Mouse (Mus musculus) liver, embryonic 13.5 days (tissue): ENCODE measurements around the gene Cep152. TPM values are rescaled to one million over a fixed set of nuclear protein-coding genes. Genes with fewer than 3 reads are reported as not detected.

Source experiments
- ATAC-seq: fragments of 200-750 bp; cut with Nextera tagmentation; 2 replicates; pipeline ENCODE4 v1.8.0; 2017; ENCODE audit warnings: low read depth, mild to moderate bottlenecking, moderate number of reproducible peaks, moderate library complexity
- DNase-seq: peaks from one replicate; pipeline ENCODE4 v3.0.0; 2022
- H3K27ac ChIP-seq: fragments of 300-500 bp; sonication (generic); 2 replicates; pipeline ENCODE4 v1.5.1; 2015; ENCODE audit warnings: moderate library complexity, mild to moderate bottlenecking, inconsistent platforms
- H3K27me3 ChIP-seq: fragments of 300-500 bp; sonication (generic); 2 replicates; pipeline ENCODE4 v1.6.1; 2015; ENCODE audit warnings: mild to moderate bottlenecking, inconsistent platforms
- H3K36me3 ChIP-seq: fragments of 300-500 bp; sonication (generic); 2 replicates; pipeline ENCODE4 v1.6.1; 2015; ENCODE audit warnings: mild to moderate bottlenecking, inconsistent platforms
- H3K4me1 ChIP-seq: fragments of 300-500 bp; sonication (generic); replicated peaks from 2 replicates; pipeline ENCODE4 v1.6.1; 2015; ENCODE audit warnings: inconsistent platforms
- H3K4me2 ChIP-seq: fragments of 300-500 bp; sonication (generic); 2 replicates; pipeline ENCODE4 v1.6.1; 2015; ENCODE audit warnings: inconsistent platforms, mild to moderate bottlenecking, moderate library complexity
- H3K4me3 ChIP-seq: fragments of 300-500 bp; sonication (generic); replicated peaks from 2 replicates; pipeline ENCODE4 v1.5.1; 2015; ENCODE audit warnings: mild to moderate bottlenecking, inconsistent platforms
- H3K9ac ChIP-seq: fragments of 300-500 bp; sonication (generic); 2 replicates; pipeline ENCODE4 v1.6.1; 2015; ENCODE audit warnings: mild to moderate bottlenecking, inconsistent platforms
- H3K9me3 ChIP-seq: fragments of 300-500 bp; sonication (generic); replicated peaks from 2 replicates; pipeline ENCODE4 v1.6.1; 2016; ENCODE audit warnings: inconsistent platforms
- WGBS: fragments of 180-500 bp; shearing (Covaris S2); methylation state at CpG from one replicate; pipeline ENCODE4 v1.1.7; 2015; ENCODE audit not compliant: insufficient replicate concordance; 5-methylcytosine and 5-hydroxymethylcytosine counted together
- polyA plus RNA-seq: library from polyadenylated mRNA; unstranded; fragments of >200 nt; fragmentation: Nextera tagmentation; extraction: Ambion mirVana; gene quantifications from 2 replicates; pipeline ENCODE4 v1.2.1, GENCODE M21; 2015

Cep152 gene
- polyA plus RNA-seq, 1 experiment from 2014 or later, result 4.1 TPM

- Histone ChIP-seq H3K36me3 (peaks cover 27% of the 10 kb centered on the region), H3K27ac (peak overlapping the region; percentile 83), H3K27me3 (no peaks in the 10 kb centered on the region), H3K9ac (peak overlapping the region; percentile 92), H3K4me2 (peak overlapping the region; percentile 83), H3K4me3 (peak overlapping the region; percentile 84), H3K9me3 (no peaks in the 10 kb centered on the region), H3K4me1 (peaks cover 37% of the 10 kb centered on the region)
- ATAC-seq (no peak), DNase-seq (no peak)
- WGBS, result 6% methylated on average over 9 of the region's 9 CpGs
Measured at GRCm38 (mm10) chr2:125624127-125624685, 707 bp downstream of the Cep152 start.

GRCm38 (mm10) chr2:125623211-125623610 is 1.7 kb downstream of the Cep152 start:
- DNase-seq (peak; percentile 14), ATAC-seq (no peak)
- Histone ChIP-seq H3K9ac (peak overlapping the region; percentile 92), H3K36me3 (peaks cover 35% of the 10 kb centered on the region), H3K4me3 (peak overlapping the region; percentile 84), H3K27me3 (no peaks in the 10 kb centered on the region), H3K4me1 (peaks cover 37% of the 10 kb centered on the region), H3K27ac (no peak overlapping the region), H3K4me2 (peak overlapping the region; percentile 83), H3K9me3 (no peaks in the 10 kb centered on the region)
- 77% methylated on average over 15 of the region's 15 CpGs for WGBS

GRCm38 (mm10) chr2:125620213-125620907 is 4.6 kb downstream of the Cep152 start:
- H3K27ac ChIP-seq, result no peak overlapping the region
- no peak overlapping the region for H3K4me2 ChIP-seq
- H3K9me3 ChIP-seq, result no peaks in the 10 kb centered on the region
- ATAC-seq (no peak), DNase-seq (no peak)
- 88% methylated on average over 25 of the region's 25 CpGs for WGBS
- peaks cover 34% of the 10 kb centered on the region for H3K4me1 ChIP-seq
- peaks cover 61% of the 10 kb centered on the region for H3K36me3 ChIP-seq
- H3K4me3 ChIP-seq, result no peak overlapping the region
- no peaks in the 10 kb centered on the region for H3K27me3 ChIP-seq
- H3K9ac ChIP-seq, result no peak overlapping the region

GRCm38 (mm10) chr2:125615858-125616424 is 9.0 kb downstream of the Cep152 start:
- no peak overlapping the region for H3K4me3 ChIP-seq
- ATAC-seq, result peak; percentile 71
- no peak for DNase-seq
- no peak overlapping the region for H3K9ac ChIP-seq
- peak overlapping the region; percentile 37; the same call in 1 of the 2 replicates for H3K27ac ChIP-seq
- no peaks in the 10 kb centered on the region for H3K9me3 ChIP-seq
- H3K27me3 ChIP-seq, result no peaks in the 10 kb centered on the region
- peaks cover 86% of the 10 kb centered on the region for H3K36me3 ChIP-seq
- no peak overlapping the region for H3K4me2 ChIP-seq
- H3K4me1 ChIP-seq, result peaks cover 6% of the 10 kb centered on the region; the same call in 1 of the 2 replicates
- 70% methylated on average over 8 of the region's 8 CpGs for WGBS

GRCm38 (mm10) chr2:125615440-125615839 is 9.5 kb downstream of the Cep152 start:
- H3K27me3 ChIP-seq, result no peaks in the 10 kb centered on the region
- no peak overlapping the region for H3K4me2 ChIP-seq
- no peaks in the 10 kb centered on the region for H3K9me3 ChIP-seq
- DNase-seq (no peak), ATAC-seq (peak; percentile 46)
- no peak overlapping the region for H3K27ac ChIP-seq
- H3K36me3 ChIP-seq, result peaks cover 85% of the 10 kb centered on the region
- no peak overlapping the region for H3K9ac ChIP-seq
- 83% methylated on average over 7 of the region's 7 CpGs for WGBS
- H3K4me1 ChIP-seq, result peaks cover 6% of the 10 kb centered on the region; the same call in 1 of the 2 replicates
- no peak overlapping the region for H3K4me3 ChIP-seq

- ATAC-seq, result no peak
- Histone ChIP-seq H3K27ac (no peak overlapping the region), H3K4me2 (no peak overlapping the region), H3K9me3 (no peaks in the 10 kb centered on the region), H3K36me3 (peaks cover 94% of the 10 kb centered on the region), H3K4me1 (no peaks in the 10 kb centered on the region), H3K9ac (no peak overlapping the region), H3K27me3 (no peaks in the 10 kb centered on the region), H3K4me3 (no peak overlapping the region)
- 84% methylated on average over 17 of the region's 17 CpGs for WGBS
- no peak for DNase-seq
Measured at GRCm38 (mm10) chr2:125606220-125606845, 18.6 kb downstream of the Cep152 start.

GRCm38 (mm10) chr2:125604646-125605045 is 20.3 kb downstream of the Cep152 start:
- peaks cover 94% of the 10 kb centered on the region for H3K36me3 ChIP-seq
- DNase-seq, result no peak

GRCm38 (mm10) chr2:125602970-125603369 is 21.9 kb downstream of the Cep152 start:
- H3K9ac ChIP-seq, result no peak overlapping the region
- WGBS, result 82% methylated on average over 3 of the region's 3 CpGs
- no peak overlapping the region for H3K4me3 ChIP-seq
- no peak overlapping the region for H3K27ac ChIP-seq
- no peak for ATAC-seq
- DNase-seq, result no peak
- H3K4me1 ChIP-seq, result no peaks in the 10 kb centered on the region
- peaks cover 96% of the 10 kb centered on the region for H3K36me3 ChIP-seq
- H3K9me3 ChIP-seq, result no peaks in the 10 kb centered on the region
- H3K4me2 ChIP-seq, result no peak overlapping the region
- H3K27me3 ChIP-seq, result no peaks in the 10 kb centered on the region

More at GRCm38 (mm10) chr2:125604646-125605045, 20.3 kb downstream of the Cep152 start:
- no peak overlapping the region for H3K27ac ChIP-seq
- no peaks in the 10 kb centered on the region for H3K27me3 ChIP-seq
- H3K4me1 ChIP-seq, result no peaks in the 10 kb centered on the region
- no peak overlapping the region for H3K4me3 ChIP-seq
- no peak for ATAC-seq
- no peak overlapping the region for H3K4me2 ChIP-seq
- no peak overlapping the region for H3K9ac ChIP-seq
- 69% methylated on average over 7 of the region's 7 CpGs for WGBS
- no peaks in the 10 kb centered on the region for H3K9me3 ChIP-seq

GRCm38 (mm10) chr2:125598958-125599357 is 26.0 kb downstream of the Cep152 start:
- H3K4me3 ChIP-seq, result no peak overlapping the region
- ATAC-seq, result no peak
- DNase-seq, result no peak
- H3K4me2 ChIP-seq, result no peak overlapping the region
- H3K9me3 ChIP-seq, result no peaks in the 10 kb centered on the region
- peaks cover 91% of the 10 kb centered on the region for H3K36me3 ChIP-seq
- 74% methylated on average over 4 of the region's 4 CpGs for WGBS
- H3K27me3 ChIP-seq, result no peaks in the 10 kb centered on the region
- H3K4me1 ChIP-seq, result no peaks in the 10 kb centered on the region
- no peak overlapping the region for H3K27ac ChIP-seq
- H3K9ac ChIP-seq, result no peak overlapping the region

GRCm38 (mm10) chr2:125598251-125598650 is 26.7 kb downstream of the Cep152 start:
- WGBS, result 77% methylated on average over 6 of the region's 6 CpGs
- no peaks in the 10 kb centered on the region for H3K4me1 ChIP-seq
- no peak overlapping the region for H3K27ac ChIP-seq
- ATAC-seq (no peak), DNase-seq (no peak)
- H3K9me3 ChIP-seq, result no peaks in the 10 kb centered on the region
- no peak overlapping the region for H3K4me3 ChIP-seq
- H3K4me2 ChIP-seq, result no peak overlapping the region
- H3K36me3 ChIP-seq, result peaks cover 91% of the 10 kb centered on the region
- no peaks in the 10 kb centered on the region for H3K27me3 ChIP-seq
- H3K9ac ChIP-seq, result no peak overlapping the region

- H3K36me3 ChIP-seq, result peaks cover 90% of the 10 kb centered on the region
- ATAC-seq, result no peak
- H3K9ac ChIP-seq, result no peak overlapping the region
- H3K27me3 ChIP-seq, result no peaks in the 10 kb centered on the region
- H3K4me3 ChIP-seq, result no peak overlapping the region
- H3K4me1 ChIP-seq, result no peaks in the 10 kb centered on the region
- no peak overlapping the region for H3K27ac ChIP-seq
- no peak for DNase-seq
- H3K9me3 ChIP-seq, result no peaks in the 10 kb centered on the region
- no peak overlapping the region for H3K4me2 ChIP-seq
- 92% methylated on average over 12 of the region's 12 CpGs for WGBS
Measured at GRCm38 (mm10) chr2:125594786-125595185, 30.1 kb downstream of the Cep152 start.
